Mouse (Mus musculus): ENCODE measurements at regions not wholly inside any gene's neighbourhood (a gene's known extent, or its start where the extent isn't known, plus 50 kb on each side); places are given as distances from the start of the nearest gene placed in this dataset.

- in situ Hi-C loops (cut with MboI, MseI), result no loop called here
These were observed 99.8 kb upstream of the Cops8 start for GRCm38 (mm10) chr1:90502771-90503540.

- in situ Hi-C loops (cut with MboI, MseI), result no loop called here
These were observed 98.1 kb upstream of the Cops8 start for GRCm38 (mm10) chr1:90504583-90505080.

- in situ Hi-C loops (cut with MboI, MseI), result no loop called here
These were observed 97.2 kb upstream of the Cops8 start for GRCm38 (mm10) chr1:90505599-90505998.

GRCm38 (mm10) chr1:90506582-90506981 lies 96.2 kb upstream of the Cops8 start:
- in situ Hi-C loops (cut with MboI, MseI), result no loop called here

- in situ Hi-C loops (cut with MboI, MseI), result no loop called here
These were observed 93.4 kb upstream of the Cops8 start for GRCm38 (mm10) chr1:90509371-90509770.

GRCm38 (mm10) chr1:90513442-90514070 lies 89.2 kb upstream of the Cops8 start:
- in situ Hi-C loops (cut with MboI, MseI), result no loop called here

GRCm38 (mm10) chr1:90514176-90514575 lies 88.6 kb upstream of the Cops8 start:
- in situ Hi-C loops (cut with MboI, MseI), result no loop called here

- in situ Hi-C loops (cut with MboI, MseI), result no loop called here
These were observed 84.1 kb upstream of the Cops8 start for GRCm38 (mm10) chr1:90518584-90519265.

- in situ Hi-C loops (cut with MboI, MseI), result no loop called here
These were observed 83.2 kb upstream of the Cops8 start for GRCm38 (mm10) chr1:90519284-90520275.

- in situ Hi-C loops (cut with MboI, MseI), result no loop called here
These were observed 80.5 kb upstream of the Cops8 start for GRCm38 (mm10) chr1:90522294-90522693.

- in situ Hi-C loops (cut with MboI, MseI), result no loop called here
These were observed 78.0 kb upstream of the Cops8 start for GRCm38 (mm10) chr1:90524641-90525220.

- in situ Hi-C loops (cut with MboI, MseI), result no loop called here
These were observed 76.5 kb upstream of the Cops8 start for GRCm38 (mm10) chr1:90526311-90526710.

GRCm38 (mm10) chr1:90527947-90528717 lies 74.6 kb upstream of the Cops8 start:
- in situ Hi-C loops (cut with MboI, MseI), result no loop called here

- in situ Hi-C loops (cut with MboI, MseI), result no loop called here
These were observed 69.3 kb upstream of the Cops8 start for GRCm38 (mm10) chr1:90533481-90533880.

- in situ Hi-C loops (cut with MboI, MseI), result no loop called here
These were observed 66.7 kb upstream of the Cops8 start for GRCm38 (mm10) chr1:90536105-90536504.

GRCm38 (mm10) chr1:90543801-90544795 lies 58.7 kb upstream of the Cops8 start:
- in situ Hi-C loops (cut with MboI, MseI), result no loop called here

- in situ Hi-C loops (cut with MboI, MseI), result no loop called here
These were observed 57.8 kb upstream of the Cops8 start for GRCm38 (mm10) chr1:90544821-90545536.

- in situ Hi-C loops (cut with MboI, MseI), result no loop called here
These were observed 50.1 kb upstream of the Cops8 start for GRCm38 (mm10) chr1:90552644-90553043.
